Mouse (Mus musculus): ENCODE data around the gene Adam6b. TPM values are rescaled to one million over a fixed set of nuclear protein-coding genes. Genes with fewer than 3 reads are reported as not detected.

Gene Adam6b
- total and polyA plus RNA-seq, 3 experiments: 0.81 to 1.4 (median 0.81) TPM

DNA sequence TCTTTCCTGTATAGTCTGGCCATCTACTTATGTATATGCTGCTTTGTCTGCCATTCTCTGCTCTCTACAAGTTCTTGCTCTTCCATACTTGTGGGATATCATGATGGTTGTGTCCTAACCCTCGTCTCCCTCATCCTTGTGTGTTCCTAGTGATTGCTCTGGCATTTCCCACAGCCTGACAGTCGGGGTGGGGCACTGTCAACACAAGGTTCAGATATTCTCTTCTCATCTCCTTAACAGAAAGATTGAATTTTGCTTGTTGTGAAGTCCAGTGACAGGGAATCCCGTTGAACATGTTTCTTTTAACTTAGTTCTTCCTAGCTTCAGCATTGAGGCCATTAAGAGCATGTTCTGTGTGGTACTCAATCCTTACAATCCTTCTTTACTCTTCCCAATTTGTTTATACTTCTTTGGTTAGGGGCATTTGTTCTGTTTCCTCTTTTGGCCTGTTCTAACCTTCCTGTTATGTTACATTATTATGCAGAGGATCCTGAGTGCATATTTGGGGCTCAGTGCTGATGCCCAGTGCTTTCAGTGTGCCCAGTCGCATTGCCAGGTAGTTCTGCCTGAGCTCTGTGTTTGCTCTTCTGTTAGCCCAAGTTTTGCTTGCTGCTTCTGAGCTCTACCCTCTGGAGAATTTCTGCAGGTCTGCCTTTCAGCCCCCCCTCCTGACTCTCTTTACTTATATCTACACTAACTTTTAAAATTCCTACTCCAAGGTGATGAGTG is 6.5 kb upstream of the Adam6b start:
- H3K4me2 ChIP-seq (ENCODE audit: insufficient read depth, low read depth, poor library complexity, severe bottlenecking): peak overlapping the region; percentile 74
- H3K4me3 ChIP-seq (replicated peaks in 1 of 3; ENCODE audit: low read depth in 2 of 3, low read length in 2 of 3, poor library complexity in 1 of 3): peak overlapping the region; percentile 50 to 66 (median 56)
- peaks cover 0 to 3% of the 10 kb centered on the region in 2 experiments; a peak in 1 of 4 replicates for H3K4me1 ChIP-seq (ENCODE audit: control insufficient read depth in 1 of 2, insufficient read depth in 2 of 2)
- peaks cover 2% of the 10 kb centered on the region for H3K79me2 ChIP-seq (replicated peaks; ENCODE audit: control insufficient read depth, extremely low read depth, insufficient read depth, poor library complexity, severe bottlenecking)
- no peaks in the 10 kb centered on the region for H3K27me3 ChIP-seq (replicated peaks)
- H3K9ac ChIP-seq (ENCODE audit: insufficient read depth, low read depth): peak overlapping the region; percentile 98
- peak overlapping the region; percentile 94 for H3K27ac ChIP-seq (ENCODE audit: insufficient read depth, low read depth)
- H3K36me3 ChIP-seq (replicated peaks in 1 of 2; ENCODE audit: control insufficient read depth in 1 of 2, insufficient read depth in 1 of 2, low read length in 1 of 2): no peaks in the 10 kb centered on the region
- dilution Hi-C loops (cut with MboI; ENCODE audit: extremely low pct_ligation_motif_present, extremely low pct_unique_long_range_greater_than_20kb, low sequenced_read_pairs) (no loop called here), in situ Hi-C loops (cut with MboI; ENCODE audit: low pct_ligation_motif_present, low pct_unique_long_range_greater_than_20kb, low sequenced_read_pairs) (loop anchor here (25.0 kb wide), 1 partner anchor 104 kb away; no protein-coding TSS in a partner anchor)
- TF ChIP-seq CHD1 (IDR thresholded peaks at IDR 0.05; ENCODE audit: low read depth, low read length): peak; percentile 20; the same call in 1 of the 2 replicates
- no peak for TF ChIP-seq MAX (IDR thresholded peaks at IDR 0.05; ENCODE audit: low read length)
- TF ChIP-seq TBP (conservative IDR thresholded peaks at IDR 0.05; ENCODE audit: low read depth, low read length): peak; percentile 72
- no peak for TF ChIP-seq ETS1 (conservative IDR thresholded peaks at IDR 0.05; ENCODE audit: low read depth, low read length)
- no peak for TF ChIP-seq RAD21 (IDR thresholded peaks at IDR 0.05; ENCODE audit: low read depth, low read length)
- no peaks in the 10 kb centered on the region for H3K9me3 ChIP-seq (replicated peaks; ENCODE audit: low read length)
- no peak for DNase-seq (ENCODE audit: extremely low read depth)

DNA sequence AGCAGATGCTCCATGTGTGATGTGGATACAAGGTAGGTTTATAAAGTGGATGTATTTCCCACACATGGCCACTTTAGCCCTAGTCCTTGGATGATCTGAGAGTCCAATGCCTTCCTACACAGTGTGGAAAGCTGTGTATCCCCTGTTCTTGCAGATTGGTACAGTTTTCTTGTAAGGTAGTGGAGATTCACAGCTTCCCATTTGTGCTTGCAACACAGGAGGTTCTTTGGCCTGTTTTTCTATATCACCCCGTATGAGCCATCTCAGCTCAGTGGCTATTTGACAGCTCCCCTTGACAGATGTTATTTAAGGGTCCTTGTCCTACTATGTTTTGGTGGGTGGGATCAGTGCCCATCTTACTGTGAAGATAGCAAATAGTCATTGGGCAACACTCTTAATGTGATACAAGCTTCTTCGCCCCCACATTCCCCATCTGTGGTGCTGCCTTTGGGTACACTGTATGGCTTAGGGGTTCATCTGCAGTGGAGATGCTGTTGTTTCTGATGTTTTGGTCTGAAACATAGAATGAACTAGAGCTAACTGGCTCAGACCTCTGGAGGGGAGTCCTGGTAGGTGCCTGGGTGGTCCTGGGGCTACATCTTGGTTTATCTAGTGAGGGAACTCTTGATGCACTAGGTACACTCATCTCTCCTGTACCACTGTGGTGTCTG is 5.7 kb upstream of the Adam6b start:
- H3K4me1 ChIP-seq (ENCODE audit: control insufficient read depth in 1 of 2, insufficient read depth in 2 of 2): peaks cover 0 to 3% of the 10 kb centered on the region in 2 experiments; a peak in 1 of 4 replicates
- H3K9ac ChIP-seq (ENCODE audit: insufficient read depth, low read depth): peak overlapping the region; percentile 98
- H3K4me2 ChIP-seq (ENCODE audit: insufficient read depth, low read depth, poor library complexity, severe bottlenecking): peak overlapping the region; percentile 74
- peak overlapping the region; percentile 32 to 66 (median 37) for H3K4me3 ChIP-seq (replicated peaks in 1 of 3; ENCODE audit: low read depth in 2 of 3, low read length in 2 of 3, poor library complexity in 1 of 3)
- dilution Hi-C loops (cut with MboI; ENCODE audit: extremely low pct_ligation_motif_present, extremely low pct_unique_long_range_greater_than_20kb, low sequenced_read_pairs) (no loop called here), in situ Hi-C loops (cut with MboI; ENCODE audit: low pct_ligation_motif_present, low pct_unique_long_range_greater_than_20kb, low sequenced_read_pairs) (loop anchor here (25.0 kb wide), 1 partner anchor 104 kb away; no protein-coding TSS in a partner anchor)
- no peak for DNase-seq (ENCODE audit: extremely low read depth)
- peaks cover 2% of the 10 kb centered on the region for H3K79me2 ChIP-seq (replicated peaks; ENCODE audit: control insufficient read depth, extremely low read depth, insufficient read depth, poor library complexity, severe bottlenecking)
- peak overlapping the region; percentile 94 for H3K27ac ChIP-seq (ENCODE audit: insufficient read depth, low read depth)
- H3K9me3 ChIP-seq (replicated peaks; ENCODE audit: low read length): no peaks in the 10 kb centered on the region
- H3K36me3 ChIP-seq (replicated peaks in 1 of 2; ENCODE audit: control insufficient read depth in 1 of 2, insufficient read depth in 1 of 2, low read length in 1 of 2): no peaks in the 10 kb centered on the region
- no peaks in the 10 kb centered on the region for H3K27me3 ChIP-seq (replicated peaks)
- TF ChIP-seq BHLHE40 (IDR thresholded peaks at IDR 0.05; ENCODE audit: low read depth, low read length) (no peak), ZKSCAN1 (IDR thresholded peaks at IDR 0.05; ENCODE audit: borderline replicate concordance, low read depth, low read length) (peak; percentile 3; the same call in 1 of the 2 replicates), TBP (conservative IDR thresholded peaks at IDR 0.05; ENCODE audit: low read depth, low read length) (peak; percentile 86), IRF4 (IDR thresholded peaks at IDR 0.05; ENCODE audit: low read depth, low read length) (no peak), SMC3 (IDR thresholded peaks at IDR 0.05; ENCODE audit: low read depth, low read length) (no peak), RCOR1 (conservative IDR thresholded peaks at IDR 0.05; ENCODE audit: low read depth, low read length) (no peak), MAFK (IDR thresholded peaks at IDR 0.05; ENCODE audit: insufficient replicate concordance, low read length) (no peak), RAD21 (IDR thresholded peaks at IDR 0.05; ENCODE audit: low read depth, low read length) (no peak), MYC (IDR thresholded peaks at IDR 0.05; ENCODE audit: low read depth, low read length) (no peak), EP300 (IDR thresholded peaks at IDR 0.05; ENCODE audit: low read length) (no peak), SIN3A (IDR thresholded peaks at IDR 0.05; ENCODE audit: low read length) (peak; percentile 35; the same call in 1 of the 2 replicates), JUN (IDR thresholded peaks at IDR 0.05; ENCODE audit: insufficient read depth, low read depth, low read length) (no peak), ZNF384 (IDR thresholded peaks at IDR 0.05; ENCODE audit: low read depth, low read length) (no peak), TCF12 (IDR thresholded peaks at IDR 0.05; ENCODE audit: low read depth, low read length) (no peak; the same call in 1 of the 2 replicates), PAX5 (IDR thresholded peaks at IDR 0.05; ENCODE audit: low read length) (no peak), CHD1 (IDR thresholded peaks at IDR 0.05; ENCODE audit: low read depth, low read length) (peak; percentile 77; the same call in 1 of the 2 replicates), USF2 (conservative IDR thresholded peaks at IDR 0.05; ENCODE audit: low read depth, low read length) (no peak), E2F4 (IDR thresholded peaks at IDR 0.05; ENCODE audit: insufficient replicate concordance, low read depth, low read length) (no peak), MEF2A (IDR thresholded peaks at IDR 0.05; ENCODE audit: borderline replicate concordance, low read depth, low read length) (no peak), USF1 (IDR thresholded peaks at IDR 0.05; ENCODE audit: low read depth, low read length) (no peak), KAT2A (IDR thresholded peaks at IDR 0.05; ENCODE audit: insufficient replicate concordance, low read length) (0 out of 2 replicates have a peak, but pooled peaks have one; percentile 12), NELFE (IDR thresholded peaks at IDR 0.05; ENCODE audit: low read depth, low read length) (peak; percentile 47; the same call in 1 of the 2 replicates), ZC3H11A (IDR thresholded peaks at IDR 0.05; ENCODE audit: low read depth, low read length) (no peak), MAX (IDR thresholded peaks at IDR 0.05; ENCODE audit: low read length) (no peak), UBTF (IDR thresholded peaks at IDR 0.05; ENCODE audit: low read depth, low read length) (no peak), CHD2 (IDR thresholded peaks at IDR 0.05; ENCODE audit: low read length) (0 out of 2 replicates have a peak, but pooled peaks have one; percentile 12), POLR2A (IDR thresholded peaks at IDR 0.05; ENCODE audit: low read depth, low read length) (peak; percentile 65), ELF1 (IDR thresholded peaks at IDR 0.05; ENCODE audit: low read depth, low read length) (no peak)
